Mouse (Mus musculus): Measurements from ENCODE around the gene Sdhc.

GRCm38 (mm10) chr1:171193093-171193840, 42.9 kb upstream of the Sdhc start:
- no peak for TF ChIP-seq CTCF (IDR thresholded peaks at IDR 0.05; ENCODE audit: low read depth)
- no peak for TF ChIP-seq EP300 (IDR thresholded peaks at IDR 0.05; ENCODE audit: low read depth)
